Mouse (Mus musculus) olfactory bulb, adult 2 months (tissue): ENCODE measurements around the gene Ntng1. TPM values are rescaled to one million over a fixed set of nuclear protein-coding genes. Genes with fewer than 3 reads are reported as not detected.
"Not testable (repeated sequence)": the region's sequence is repeated elsewhere in the genome, so short reads cannot be mapped to it uniquely, and the experiment has no call there.

Experiments used
- H3K27ac ChIP-seq: fragments of 200-500 bp; 2 replicates; pipeline ENCODE4 v1.5.1; 2012; ENCODE audit warnings: low read depth, low read length; ENCODE audit not compliant: insufficient read depth
- H3K4me1 ChIP-seq: fragments of 200-500 bp; 2 replicates; pipeline ENCODE4 v1.6.1; 2012; ENCODE audit warnings: low read length; ENCODE audit not compliant: control insufficient read depth, insufficient read depth
- H3K4me3 ChIP-seq: fragments of 200-500 bp; 2 replicates; pipeline ENCODE4 v1.5.1; 2012; ENCODE audit warnings: mild to moderate bottlenecking, low read depth, low read length, moderate library complexity; ENCODE audit not compliant: insufficient read depth
- CTCF ChIP-seq: fragments of 200-500 bp; IDR thresholded peaks from 2 replicates; pipeline ENCODE4 v1.5.1; 2012; ENCODE audit warnings: low read depth, mild to moderate bottlenecking, low read length, moderate library complexity; ENCODE audit not compliant: insufficient read depth
- POLR2A ChIP-seq: fragments of 200-500 bp; IDR thresholded peaks from 2 replicates; pipeline ENCODE4 v1.6.1; 2012; ENCODE audit warnings: mild to moderate bottlenecking, low read depth, low read length, moderate library complexity; ENCODE audit not compliant: insufficient read depth
- WGBS: fragments of 180-500 bp; shearing (Covaris S2); methylation state at CpG from one replicate; pipeline ENCODE4 v1.1.7; 2018; 5-methylcytosine and 5-hydroxymethylcytosine counted together
- polyA plus RNA-seq: library from polyadenylated mRNA; stranded (reverse); fragments of >200 nt; gene quantifications from 2 replicates; pipeline ENCODE4 v1.2.4, GENCODE M21; 2012; ENCODE audit warnings: low replicate concordance; ENCODE audit not compliant: missing spikeins, insufficient read depth, insufficient read length

The Ntng1 gene
- polyA plus RNA-seq, 1 experiment: 57.8 TPM

GRCm38 (mm10) chr3:109783231-109783630 lies 360.6 kb downstream of the Ntng1 start:
- no peak overlapping the region for H3K4me3 ChIP-seq
- peaks cover 6% of the 10 kb centered on the region for H3K4me1 ChIP-seq
- no peak overlapping the region for H3K27ac ChIP-seq
- WGBS: 57% methylated on average over 5 of the region's 5 CpGs
- TF ChIP-seq POLR2A: no peak
- no peak for TF ChIP-seq CTCF

GRCm38 (mm10) chr3:109782289-109782951 lies 361.4 kb downstream of the Ntng1 start:
- Histone ChIP-seq H3K27ac (peak overlapping the region; percentile 63), H3K4me1 (peaks cover 6% of the 10 kb centered on the region), H3K4me3 (peak overlapping the region; percentile 50)
- 3% methylated on average over 27 of the region's 27 CpGs for WGBS
- TF ChIP-seq CTCF (peak; percentile 40; the same call in 1 of the 2 replicates), POLR2A (no peak)

GRCm38 (mm10) chr3:109781917-109782288 lies 361.9 kb downstream of the Ntng1 start:
- 52% methylated on average over 7 of the region's 7 CpGs for WGBS
- H3K4me3 ChIP-seq: no peak overlapping the region; the same call in 1 of the 2 replicates
- no peak overlapping the region for H3K27ac ChIP-seq
- peaks cover 6% of the 10 kb centered on the region for H3K4me1 ChIP-seq
- TF ChIP-seq CTCF (no peak), POLR2A (no peak)

GRCm38 (mm10) chr3:109775200-109775599 lies 368.6 kb downstream of the Ntng1 start:
- Histone ChIP-seq H3K27ac (no peak overlapping the region), H3K4me3 (no peak overlapping the region), H3K4me1 (no peaks in the 10 kb centered on the region)
- no peak for TF ChIP-seq CTCF
- TF ChIP-seq POLR2A: no peak
- 84% methylated on average over 2 of the region's 2 CpGs for WGBS

GRCm38 (mm10) chr3:109772120-109772519 lies 371.7 kb downstream of the Ntng1 start:
- TF ChIP-seq CTCF: no peak
- no peak for TF ChIP-seq POLR2A
- Histone ChIP-seq H3K4me1 (no peaks in the 10 kb centered on the region), H3K27ac (no peak overlapping the region), H3K4me3 (no peak overlapping the region)
- WGBS: 84% methylated on average over 14 of the region's 14 CpGs

GRCm38 (mm10) chr3:109766939-109767338 lies 376.9 kb downstream of the Ntng1 start:
- no peak overlapping the region for H3K27ac ChIP-seq
- no peak for TF ChIP-seq POLR2A
- no peak for TF ChIP-seq CTCF
- WGBS: 97% methylated on average over 3 of the region's 3 CpGs
- H3K4me1 ChIP-seq: no peaks in the 10 kb centered on the region
- no peak overlapping the region for H3K4me3 ChIP-seq

GRCm38 (mm10) chr3:109765608-109766007 lies 378.2 kb downstream of the Ntng1 start:
- Histone ChIP-seq H3K4me3 (no peak overlapping the region), H3K27ac (no peak overlapping the region)
- 81% methylated on average over 2 of the region's 2 CpGs for WGBS

GRCm38 (mm10) chr3:109765141-109765540 lies 378.7 kb downstream of the Ntng1 start:
- WGBS: 46% methylated on average over 4 of the region's 4 CpGs
- Histone ChIP-seq H3K4me1 (no peaks in the 10 kb centered on the region), H3K4me3 (no peak overlapping the region), H3K27ac (no peak overlapping the region)
- TF ChIP-seq POLR2A (no peak), CTCF (no peak)

More at GRCm38 (mm10) chr3:109765608-109766007, 378.2 kb downstream of the Ntng1 start:
- TF ChIP-seq CTCF (no peak), POLR2A (no peak)
- no peaks in the 10 kb centered on the region for H3K4me1 ChIP-seq

- 73% methylated on average over 2 of the region's 2 CpGs for WGBS
- H3K4me3 ChIP-seq: no peak overlapping the region
- H3K4me1 ChIP-seq: no peaks in the 10 kb centered on the region
- no peak for TF ChIP-seq CTCF
- no peak for TF ChIP-seq POLR2A
- H3K27ac ChIP-seq: no peak overlapping the region
Measured at GRCm38 (mm10) chr3:109756426-109756825, 387.4 kb downstream of the Ntng1 start.

- H3K4me1 ChIP-seq, H3K27ac ChIP-seq, H3K4me3 ChIP-seq: not testable (repeated sequence)
- 81% methylated on average over 3 of the region's 3 CpGs for WGBS
Measured at GRCm38 (mm10) chr3:109747593-109747992, 396.2 kb downstream of the Ntng1 start.
